Mouse (Mus musculus): Measurements from ENCODE around the gene Tsc22d4.

The Tsc22d4 gene

DNA sequence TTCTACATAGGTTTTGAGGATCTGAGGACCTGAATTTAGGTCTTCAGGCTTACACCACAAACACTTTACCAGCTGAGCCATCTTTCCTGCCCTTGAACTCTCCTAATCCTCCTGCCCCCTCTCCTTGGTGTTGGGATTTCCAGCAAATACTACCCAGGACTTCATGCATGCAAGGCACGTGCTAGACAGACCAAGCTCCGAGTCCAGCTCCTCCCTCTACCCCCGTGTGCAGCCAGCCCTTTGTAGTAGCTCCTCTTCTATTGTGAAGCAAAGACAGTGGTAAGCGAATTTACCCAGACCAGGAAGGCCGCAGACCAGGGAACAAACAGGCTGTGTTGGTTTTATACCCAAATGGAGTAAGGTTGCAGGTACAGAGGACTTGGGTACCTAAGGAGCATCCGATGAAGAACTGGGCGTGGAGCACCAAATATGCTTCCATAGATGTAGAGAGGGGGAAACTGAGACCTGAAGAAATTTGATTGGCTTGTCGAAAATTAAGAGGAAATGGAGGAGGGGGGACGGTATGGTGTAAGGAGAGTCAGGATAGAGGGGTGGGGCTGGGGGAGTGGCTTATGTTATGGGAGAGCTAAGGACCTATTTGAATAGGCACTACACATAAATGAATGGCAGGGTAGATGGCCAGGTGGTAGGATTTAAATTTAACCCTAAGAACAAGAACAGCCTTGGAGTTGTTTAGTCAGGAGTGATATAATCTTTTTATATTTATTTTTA is 19.2 kb downstream of the Tsc22d4 start:
- DNase-seq (ENCODE audit: low read depth) = no peak

DNA sequence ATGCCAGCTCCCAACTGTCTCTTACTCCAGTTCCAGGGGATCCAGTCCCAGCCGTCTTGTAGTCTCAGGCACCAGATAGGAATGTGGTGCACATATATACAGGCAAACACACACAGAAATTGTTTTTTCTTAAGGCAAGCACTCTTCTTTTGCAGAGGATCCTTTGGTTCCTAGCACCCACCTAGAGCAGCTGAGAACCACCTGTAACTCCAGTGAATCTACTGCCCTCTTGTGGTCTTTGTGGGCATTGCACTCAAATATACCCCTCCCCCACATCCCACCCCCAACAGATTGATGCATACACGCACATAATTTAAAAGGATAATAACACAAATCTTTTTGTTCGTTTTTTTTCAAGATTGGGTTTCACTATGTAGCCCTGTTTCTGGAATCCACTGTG is 20.7 kb downstream of the Tsc22d4 start:
- DNase-seq (ENCODE audit: low read depth) = peak; percentile 83

DNA sequence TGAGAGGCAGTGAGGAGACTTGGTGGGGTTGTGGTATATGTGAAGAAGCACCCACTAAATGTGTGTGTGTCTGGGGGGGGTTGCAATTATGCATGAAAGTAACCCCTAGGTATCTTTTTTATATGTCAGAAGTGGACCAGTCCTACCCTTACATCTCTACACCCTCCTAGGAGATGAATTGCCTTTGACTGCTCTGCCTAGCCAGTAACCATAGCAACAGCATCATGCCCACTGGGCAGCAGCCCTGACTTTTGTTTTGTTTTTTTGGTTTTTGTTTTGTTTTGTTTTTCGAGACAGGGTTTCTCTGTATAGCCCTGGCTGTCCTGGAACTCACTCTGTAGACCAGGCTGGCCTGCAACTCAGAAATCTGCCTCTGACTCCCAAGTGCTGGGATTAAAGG is 22.9 kb downstream of the Tsc22d4 start:
- no peak for DNase-seq (ENCODE audit: low read depth)

DNA sequence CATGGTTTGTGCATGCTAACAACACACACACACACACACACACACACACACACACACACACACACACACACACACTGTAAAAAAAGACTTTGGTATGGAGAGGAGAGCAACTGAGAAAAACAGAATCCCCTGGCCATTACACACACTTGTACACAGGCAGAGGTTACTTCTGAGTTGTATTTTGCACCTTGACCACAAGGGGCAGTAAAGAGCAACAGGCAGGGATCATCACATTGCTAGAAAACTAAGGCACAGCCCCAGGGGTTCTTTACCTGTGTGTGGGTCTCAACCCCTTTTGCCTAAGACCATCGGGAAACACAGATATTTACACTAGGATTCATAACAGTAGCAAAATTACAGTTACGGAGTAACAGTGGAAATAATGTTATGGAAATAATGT is 25.2 kb downstream of the Tsc22d4 start:
- DNase-seq (ENCODE audit: low read depth) = peak; percentile 89

DNA sequence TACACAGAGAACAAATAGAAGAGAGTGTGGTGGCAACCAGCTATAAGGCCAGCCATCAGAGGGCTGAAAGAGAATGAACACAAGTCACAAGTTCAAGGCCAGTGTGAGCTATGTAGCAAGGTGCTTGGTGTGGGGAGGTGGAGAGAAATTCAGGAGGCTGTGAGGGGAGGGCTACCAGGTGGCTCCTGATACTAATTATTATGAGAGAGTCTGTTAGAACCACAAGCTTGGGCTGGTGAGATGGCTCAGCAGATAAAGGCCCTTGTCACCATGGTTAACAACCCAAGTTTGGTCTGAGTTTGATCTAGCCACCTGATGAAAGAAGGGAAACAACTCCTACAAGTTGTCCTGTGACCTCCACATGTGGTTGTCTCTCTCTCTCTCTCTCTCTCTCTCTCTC is 27.2 kb downstream of the Tsc22d4 start:
- no peak for DNase-seq (ENCODE audit: low read depth)

DNA sequence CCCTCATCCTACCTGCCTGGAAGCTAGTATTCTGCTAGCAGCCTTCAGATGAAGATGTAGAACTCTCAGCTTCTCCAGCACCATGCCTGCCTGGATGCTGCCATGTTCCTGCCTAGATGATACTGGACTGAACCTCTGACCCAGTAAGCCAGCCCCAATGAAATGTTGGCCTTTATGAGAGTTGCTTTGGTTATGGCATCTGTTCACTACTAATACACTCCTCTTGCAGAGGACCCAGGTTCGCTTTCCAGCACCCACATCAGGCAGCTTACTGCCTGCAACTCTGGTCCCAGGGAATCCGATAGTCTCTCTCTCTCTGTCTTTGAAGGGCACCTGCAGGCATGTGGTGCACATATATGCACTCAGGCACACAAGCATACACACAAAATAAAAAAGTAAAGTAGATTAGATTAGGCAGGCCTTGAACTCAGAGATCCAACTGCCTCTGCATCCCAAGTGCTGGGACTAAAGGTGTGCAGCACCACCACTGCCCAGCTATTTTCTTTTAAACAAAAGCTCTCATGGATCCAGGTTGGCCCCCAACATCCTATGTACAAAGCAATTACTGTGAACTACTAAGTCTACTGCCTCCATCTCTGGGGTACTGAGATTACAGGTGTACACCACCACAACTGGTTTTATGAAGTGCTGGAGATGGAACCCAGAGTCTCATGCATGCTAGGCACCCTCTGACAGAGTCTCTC is 30.2 kb downstream of the Tsc22d4 start:
- no peak for DNase-seq (ENCODE audit: low read depth)

DNA sequence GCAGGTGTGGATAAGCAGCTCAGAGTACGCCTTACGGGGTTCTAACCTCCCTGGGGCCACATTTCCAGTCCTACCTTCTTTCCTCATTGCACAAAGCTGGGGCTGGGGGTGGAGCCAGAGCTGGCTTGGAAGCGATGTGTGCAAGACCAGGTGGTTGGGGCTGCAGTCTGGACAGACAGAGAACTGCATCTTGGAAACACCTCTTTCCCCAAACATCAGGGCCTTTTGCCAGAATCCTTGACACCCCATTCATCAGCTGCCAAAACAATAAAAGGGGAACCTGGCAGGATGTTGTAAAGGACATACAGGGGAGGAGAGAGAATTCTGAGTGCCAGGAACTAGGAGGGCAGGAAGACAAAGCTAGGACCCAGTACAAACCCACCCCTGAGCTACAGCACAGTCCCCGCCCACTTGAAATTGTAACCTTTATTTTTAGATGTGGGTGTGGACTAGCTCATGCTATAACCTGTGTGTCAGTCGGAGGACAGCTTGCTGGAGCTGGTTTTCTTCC is 30.9 kb downstream of the Tsc22d4 start:
- peak; percentile 50 for DNase-seq (ENCODE audit: low read depth)

DNA sequence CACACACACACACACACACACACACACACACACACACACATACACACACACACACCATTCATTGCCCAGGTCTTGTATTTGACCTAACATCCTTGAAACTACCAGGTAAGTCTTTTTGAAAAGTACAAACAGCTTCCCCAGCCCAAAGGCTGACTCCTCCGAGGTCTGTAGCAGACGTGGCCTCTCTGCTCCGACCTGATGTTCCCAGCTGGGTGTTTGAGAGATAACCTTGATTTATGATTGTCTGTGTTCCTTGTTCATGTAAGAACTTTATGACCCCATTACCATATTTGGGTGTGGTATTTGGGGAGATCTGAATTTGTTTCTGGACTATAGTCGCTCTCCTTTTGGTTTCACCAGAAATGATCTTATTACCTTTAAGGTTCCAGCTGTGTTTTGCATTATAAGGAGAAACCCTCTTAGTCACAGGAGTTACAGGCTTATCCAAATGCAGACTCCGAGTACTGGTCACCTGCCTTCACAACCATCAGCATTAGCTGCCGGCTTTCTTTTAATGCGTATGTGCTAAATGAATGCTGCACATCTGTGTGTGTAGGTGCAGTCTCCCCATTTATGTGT is 31.8 kb downstream of the Tsc22d4 start:
- DNase-seq (ENCODE audit: low read depth) = peak; percentile 18

DNA sequence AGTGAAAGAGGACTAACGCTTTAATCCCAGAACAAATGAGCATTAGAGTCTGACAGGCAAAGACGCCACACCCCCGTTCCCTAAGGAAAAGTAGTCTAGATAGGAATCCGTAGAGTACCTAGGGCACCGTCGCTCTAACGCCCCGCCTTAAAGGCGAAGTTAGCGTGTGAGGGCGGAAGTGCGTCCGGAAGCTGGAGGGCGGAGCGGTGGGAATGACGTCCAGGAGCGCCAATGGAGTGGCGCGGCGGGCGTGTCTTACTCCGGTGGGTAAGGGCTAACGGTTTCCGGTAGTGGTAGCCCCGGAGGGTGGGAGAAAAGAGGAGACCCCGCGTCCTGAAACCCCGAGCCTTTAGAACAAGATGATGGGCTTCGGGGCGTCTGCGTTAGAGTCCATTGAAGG is 33.1 kb downstream of the Tsc22d4 start, which contains the start of gene Ppp1r35:
Ppp1r35 (plus strand) TSS at position 215 of the 400 bp plus-strand sequence.
- DNase-seq (ENCODE audit: low read depth) = peak; percentile 98

DNA sequence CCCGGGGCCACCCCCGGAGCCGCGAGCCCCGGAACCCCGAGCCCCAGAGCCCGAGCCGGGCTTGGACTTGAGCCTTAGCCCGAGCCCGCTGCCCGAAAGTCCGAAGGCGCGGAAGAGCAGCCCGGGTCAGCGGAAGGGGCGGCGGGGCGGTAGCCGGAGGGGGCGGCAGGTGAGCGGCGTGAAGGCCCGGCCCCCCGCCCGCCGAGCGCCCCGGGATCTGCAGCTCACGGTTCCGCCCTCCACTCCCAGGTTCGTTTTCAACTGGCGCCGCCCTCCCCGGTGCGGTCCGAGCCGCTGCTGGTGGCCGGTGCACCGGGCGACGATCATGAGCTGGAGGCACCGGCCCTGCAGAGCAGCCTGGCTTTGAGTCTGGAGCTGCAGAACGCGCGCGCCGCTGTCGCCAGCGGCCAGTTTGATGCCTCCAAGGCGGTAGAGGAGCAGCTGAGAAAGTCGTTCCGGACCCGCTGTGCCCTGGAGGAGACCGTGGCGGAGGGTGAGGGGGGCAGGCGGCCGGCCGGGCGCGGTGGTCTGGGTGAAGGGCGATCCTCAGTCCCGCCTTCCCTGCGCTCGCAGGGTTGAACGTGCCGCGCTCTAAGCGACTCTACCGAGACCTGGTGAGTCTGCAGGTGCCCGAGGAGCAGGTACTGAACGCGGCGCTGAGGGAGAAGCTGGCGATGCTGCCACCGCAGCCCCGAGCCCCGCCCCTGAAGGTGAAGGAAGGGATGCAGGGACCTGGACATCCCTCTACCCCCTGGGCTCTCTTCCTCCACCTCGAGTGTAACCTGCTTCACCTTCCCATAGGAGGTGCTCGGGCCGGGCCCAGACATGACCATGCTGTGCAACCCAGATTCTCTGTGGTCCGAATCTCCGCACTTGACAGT is 33.8 kb downstream of the Tsc22d4 start:
- peak; percentile 75 for DNase-seq (ENCODE audit: low read depth)

DNA sequence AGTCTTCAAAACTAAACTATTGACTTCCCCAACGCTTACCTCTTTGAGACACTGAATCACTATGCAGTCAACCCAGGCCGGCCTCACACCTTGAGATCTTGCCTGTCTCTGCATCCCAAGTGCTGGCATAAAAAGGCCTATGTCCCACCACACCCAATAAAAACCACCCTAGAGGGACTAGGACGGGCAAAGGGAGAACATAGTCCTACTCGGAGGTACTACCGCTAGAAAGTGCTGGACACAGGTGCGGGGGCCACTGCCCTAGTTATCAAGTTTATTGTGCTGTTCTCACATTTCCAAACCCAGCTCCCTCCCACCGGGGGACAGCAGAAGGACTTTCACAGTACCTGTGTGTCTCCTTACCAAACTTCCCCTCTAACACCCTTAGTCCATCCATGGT is 36.1 kb downstream of the Tsc22d4 start:
- DNase-seq (ENCODE audit: low read depth) = peak; percentile 11

DNA sequence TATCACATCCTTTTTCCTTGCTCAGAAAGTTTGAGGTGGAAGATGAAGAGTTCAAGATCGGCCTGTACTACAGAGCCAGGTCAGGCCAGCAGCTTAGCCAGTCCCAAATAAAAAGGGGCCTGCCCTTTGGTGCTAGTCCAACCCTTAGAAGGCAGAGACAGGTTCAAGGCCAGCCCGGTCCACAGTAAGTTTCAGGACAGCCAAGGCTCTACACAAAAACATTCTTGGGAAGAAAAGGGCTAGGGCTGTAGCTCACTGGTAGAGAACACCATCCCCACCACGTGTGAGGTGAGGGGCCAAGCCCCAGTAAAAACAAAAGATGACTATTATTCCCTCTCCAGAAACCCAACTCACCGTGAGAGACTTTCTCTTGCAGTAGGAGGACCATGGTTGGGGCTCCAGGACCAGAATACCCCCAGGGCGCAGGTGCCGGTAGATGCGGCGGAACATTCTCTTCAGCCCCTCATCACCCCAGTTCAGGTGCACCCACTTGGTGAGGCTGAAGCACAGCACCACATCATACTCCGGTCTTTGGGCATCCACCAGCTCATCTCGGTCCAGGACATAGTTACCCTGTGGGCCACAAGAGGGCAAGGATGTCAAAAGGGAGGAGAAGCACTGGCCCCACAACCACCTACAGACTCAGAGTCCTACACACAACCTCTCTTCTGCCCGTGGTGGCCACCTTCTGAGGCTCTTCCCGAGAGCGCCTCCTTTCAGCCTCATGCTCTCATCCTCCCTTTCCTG is 37.4 kb downstream of the Tsc22d4 start:
- DNase-seq (ENCODE audit: low read depth) = peak; percentile 16

DNA sequence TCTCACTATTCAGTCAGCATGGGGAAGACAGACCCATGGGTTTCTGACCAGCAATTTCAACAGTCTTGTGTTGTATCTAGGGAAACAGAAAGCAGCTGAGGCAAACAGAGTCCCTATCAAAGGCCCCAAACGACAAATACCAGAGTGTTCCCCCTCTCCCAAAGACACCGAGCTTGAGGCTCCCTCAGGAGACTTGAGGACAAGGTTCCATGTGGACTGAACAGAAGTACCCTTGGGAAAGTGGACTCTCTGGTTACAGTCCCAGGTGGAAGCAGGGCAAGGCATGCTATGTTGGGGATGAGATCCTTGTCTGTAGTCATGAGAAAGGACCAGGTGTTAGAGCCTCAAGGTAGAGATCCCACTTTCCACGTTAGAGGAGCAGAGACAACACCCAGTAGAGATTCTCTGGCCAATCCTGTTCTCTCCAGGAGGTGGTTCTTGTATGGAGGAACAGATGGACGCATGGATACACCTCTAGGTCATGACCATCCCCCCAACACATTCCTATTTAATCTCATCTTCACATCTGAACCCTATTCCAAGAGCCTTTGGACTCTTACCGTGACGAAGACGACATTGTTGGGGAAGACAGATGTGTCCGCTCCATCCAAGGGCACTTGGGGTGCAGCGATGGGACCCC is 38.5 kb downstream of the Tsc22d4 start:
- DNase-seq (ENCODE audit: low read depth) = peak; percentile 16

DNA sequence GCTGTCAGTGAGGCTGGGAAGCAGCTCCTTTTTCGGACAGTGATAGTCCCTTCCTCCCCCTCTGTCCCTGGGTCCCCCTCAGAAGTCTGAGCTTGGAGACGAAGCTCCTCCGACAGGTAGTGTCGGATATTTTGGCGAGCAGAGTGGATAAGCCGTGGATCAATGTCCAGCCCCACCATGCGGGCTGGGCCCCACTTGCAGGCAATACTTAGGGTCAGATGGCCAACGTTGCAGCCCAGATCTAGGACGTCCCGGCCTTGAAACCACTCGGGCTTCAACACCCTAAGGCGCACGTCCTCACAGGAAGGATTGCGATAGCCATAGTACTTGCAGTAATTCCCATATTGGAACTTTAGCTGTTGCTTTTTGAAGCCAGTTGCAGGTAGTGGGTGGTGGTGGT is 39.0 kb downstream of the Tsc22d4 start:
- no peak for DNase-seq (ENCODE audit: low read depth)

DNA sequence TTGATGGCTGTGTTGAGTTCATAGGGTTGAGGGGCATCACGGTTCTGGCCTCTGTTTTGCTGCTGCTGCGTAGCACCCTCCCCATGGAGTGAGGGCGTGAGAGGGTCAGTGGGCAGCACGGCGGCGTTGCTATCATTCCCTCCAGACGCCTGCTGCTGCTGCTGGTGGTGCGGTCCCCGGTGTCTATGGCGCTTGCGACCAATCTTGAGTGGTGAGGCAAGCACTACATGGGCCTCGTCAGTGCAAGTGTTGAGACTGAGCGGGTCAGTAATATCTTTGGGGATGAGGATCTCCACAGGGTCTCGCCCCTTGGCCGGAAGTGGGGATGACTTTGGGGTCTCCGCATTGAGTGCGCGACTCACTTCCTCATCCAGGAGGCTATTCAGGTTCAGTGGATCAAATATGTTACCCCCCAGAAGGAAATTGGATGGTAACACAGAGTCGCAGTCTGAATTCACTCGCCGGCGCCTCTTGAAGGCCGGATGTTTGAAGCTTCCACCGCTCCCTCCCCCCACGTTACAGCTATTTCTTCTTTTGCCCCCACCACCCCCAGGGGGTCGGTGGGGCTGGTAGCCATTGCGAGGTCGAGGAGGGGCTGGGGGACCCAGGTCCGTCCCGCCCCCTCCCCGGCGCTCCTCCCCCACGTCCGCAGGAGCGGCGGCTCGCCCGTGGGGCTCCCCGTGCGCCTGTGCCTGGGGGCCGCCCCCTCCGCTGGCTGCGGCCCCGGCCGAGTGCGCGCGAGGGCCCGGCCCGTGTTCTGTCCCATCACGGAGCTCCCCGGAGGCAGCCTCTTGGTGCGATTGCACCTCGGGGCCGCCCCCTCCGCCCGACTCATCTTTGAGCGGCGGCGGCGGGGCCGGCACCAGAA is 39.9 kb downstream of the Tsc22d4 start:
- DNase-seq (ENCODE audit: low read depth) = no peak

DNA sequence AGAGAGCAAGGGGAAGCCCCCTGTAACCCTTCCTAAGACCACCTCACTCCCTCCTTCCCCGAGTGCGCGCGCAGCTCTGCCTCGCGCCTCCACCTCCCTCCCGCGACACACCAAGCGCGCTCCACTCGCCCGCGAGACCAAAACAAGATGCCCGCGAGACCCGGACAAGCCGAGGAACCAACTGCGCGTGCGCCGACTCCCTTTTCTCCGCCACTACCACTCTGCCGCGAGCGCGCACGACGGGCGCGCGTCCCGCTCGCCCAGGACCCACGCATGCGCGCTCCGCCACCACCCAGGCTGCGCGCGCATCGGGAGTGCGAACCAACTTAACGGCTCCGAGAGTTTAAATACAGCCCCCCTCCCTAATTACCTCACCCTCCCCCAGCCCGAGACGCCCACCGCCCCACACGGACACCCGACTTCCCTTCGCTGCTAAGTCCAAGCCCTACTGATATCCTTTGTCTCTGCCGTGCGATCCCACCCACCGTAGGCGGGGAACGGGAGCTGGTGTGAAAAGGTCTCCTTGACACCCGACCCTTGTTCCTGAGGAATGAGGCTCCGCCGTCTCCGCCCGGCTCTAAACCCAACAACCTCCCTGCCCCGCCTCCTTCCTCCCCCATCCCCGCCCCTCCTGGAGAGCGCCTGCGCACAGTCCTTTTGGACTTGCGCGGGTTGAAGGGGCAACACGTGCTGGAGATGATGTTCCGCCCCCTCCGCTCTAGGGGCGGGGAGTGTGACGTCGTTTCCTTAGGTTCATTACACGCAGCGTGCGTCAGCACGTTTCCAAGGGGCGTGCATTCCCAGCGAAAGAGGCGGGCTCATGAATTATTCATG is 40.8 kb downstream of the Tsc22d4 start:
- DNase-seq (ENCODE audit: low read depth) = peak; percentile 100

DNA sequence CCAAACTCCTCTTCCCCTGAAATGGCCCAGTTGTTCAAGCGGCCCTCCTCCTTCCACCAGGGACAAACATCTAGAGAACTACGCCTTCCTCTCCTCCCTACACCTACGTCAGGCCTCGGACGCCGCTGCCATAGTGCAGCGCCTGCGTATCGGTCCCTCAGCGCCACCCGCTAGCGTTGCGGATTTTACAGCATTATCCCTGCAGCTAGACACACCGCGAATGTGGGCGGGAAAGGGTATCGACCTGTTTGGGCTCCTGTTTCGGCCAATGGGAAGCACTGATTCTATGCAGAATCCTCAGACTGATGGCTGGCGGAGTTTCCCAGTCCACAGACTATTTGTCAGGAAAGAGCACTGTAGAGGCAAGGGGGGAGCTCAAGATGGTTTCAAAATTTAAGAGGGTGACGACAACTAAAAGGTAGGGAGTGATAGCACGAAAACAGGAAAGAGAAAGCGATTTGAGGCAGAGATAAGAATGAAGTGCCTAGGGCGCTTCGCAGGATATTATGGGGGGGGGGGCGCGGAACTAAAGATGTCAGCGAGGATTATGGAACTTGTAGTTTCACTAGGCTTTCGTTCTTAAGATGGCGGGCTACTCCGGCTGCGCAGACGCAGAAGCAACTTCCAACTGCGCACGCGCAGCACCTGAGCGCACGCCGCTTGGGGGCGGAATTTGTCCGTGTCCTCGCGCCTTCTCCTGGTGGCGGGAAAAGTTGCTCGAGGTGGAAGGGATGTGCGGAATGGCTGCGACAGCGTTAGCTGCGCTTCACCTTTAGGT is 41.8 kb downstream of the Tsc22d4 start, which contains the start of the genes Mepce and Zcwpw1:
Mepce (minus strand) TSS at position 505 of the 778 bp plus-strand sequence.
Zcwpw1 (plus strand) TSS at position 648 of the 778 bp plus-strand sequence.
- DNase-seq (ENCODE audit: low read depth) = peak; percentile 98

DNA sequence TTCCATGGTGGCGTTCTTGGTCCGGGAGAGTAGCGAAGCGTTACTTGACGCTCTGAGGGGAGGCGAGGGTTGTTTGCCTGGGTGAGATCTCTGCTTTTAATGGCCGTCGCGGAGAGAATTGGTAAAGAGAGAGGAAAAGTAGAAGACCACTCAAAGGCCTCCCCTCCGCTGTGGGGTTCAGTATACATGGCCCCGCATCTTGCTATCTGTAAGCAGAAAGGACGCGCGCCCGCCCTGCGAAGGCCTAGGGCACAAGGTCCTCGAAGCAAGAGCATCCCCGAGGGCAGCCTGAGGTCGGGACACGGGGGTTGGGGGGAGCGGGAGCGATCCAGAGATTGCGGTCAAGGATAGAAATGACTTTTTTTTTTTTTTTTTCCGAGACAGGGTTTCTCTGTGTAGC is 42.6 kb downstream of the Tsc22d4 start:
- no peak for DNase-seq (ENCODE audit: low read depth)
